Mouse (Mus musculus): ENCODE results near the gene Tbx19. TPM values are rescaled to one million over a fixed set of nuclear protein-coding genes. Genes with fewer than 3 reads are reported as not detected.

Tbx19 gene
- total RNA-seq, 2 experiments from 2014 or later = not detected

Other genes with a start within 250 kb of the Tbx19 start
- gene Xcl1, start 225.2 kb downstream of the Tbx19 start, total RNA-seq (2021) = not detected
- gene Sft2d2, start 33.7 kb upstream of the Tbx19 start, total RNA-seq (2021) = 10 to 100 TPM; 14.1 to 14.8 TPM
- gene Tiprl, start 76.2 kb upstream of the Tbx19 start, total RNA-seq (2021) = 10 to 100 TPM; 55.2 to 64.7 TPM
- gene Gpr161, start 135.0 kb upstream of the Tbx19 start, total RNA-seq (2021) = 1 to 10 TPM; 6.5 to 8.5 TPM